Mouse (Mus musculus): Measurements from ENCODE around the gene Nat8f5.
"Not testable (repeated sequence)": the region's sequence is repeated elsewhere in the genome, so short reads cannot be mapped to it uniquely, and the experiment has no call there.

GRCm38 (mm10) chr6:85835104-85835503 is 14.3 kb upstream of the Nat8f5 start:
- not testable (repeated sequence) for TF ChIP-seq CTCF, EP300 (IDR thresholded peaks at IDR 0.05; ENCODE audit: low read depth)
